Mouse (Mus musculus) brain, adult 2 months (tissue): Measurements from ENCODE around the gene Clcn3.
A peak's percentile ranks its signal among the peaks of the same experiment; 100 is the strongest.
"Not testable (repeated sequence)": the region's sequence is repeated elsewhere in the genome, so short reads cannot be mapped to it uniquely, and the experiment has no call there.

Experiments used
- DNase-seq: peaks from one replicate; pipeline ENCODE4 v3.0.0; 2011; ENCODE audit warnings: low read depth, low spot score

Gene Clcn3

GRCm38 (mm10) chr8:60982701-60983687, at the start of gene Clcn3:
Gene Clcn3, minus strand, starts transcription at chr8:60983300.
- DNase-seq = peak; percentile 99

DNA sequence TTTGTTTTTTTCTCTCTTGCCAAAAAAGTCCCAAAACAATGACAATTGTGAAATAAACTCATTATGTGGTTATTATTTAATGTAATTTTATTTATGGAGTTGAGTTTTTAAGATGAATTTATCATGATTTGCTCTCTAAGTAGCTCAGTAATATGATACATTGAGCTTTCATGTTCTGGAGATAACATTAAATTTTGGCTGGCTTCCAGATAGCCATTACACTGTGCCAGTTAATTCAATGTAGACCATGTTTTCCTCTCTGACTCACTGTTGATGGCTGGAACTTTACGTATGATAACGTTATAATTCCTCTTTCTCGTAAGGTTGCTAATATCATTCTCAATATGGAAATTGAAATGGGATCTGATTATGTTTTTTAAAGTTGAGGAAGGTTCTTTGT, 13.4 kb upstream of the Clcn3 start:
- DNase-seq = no peak

- peak; percentile 66 for DNase-seq
Measured at GRCm38 (mm10) chr8:60993639-60993986, 10.5 kb upstream of the Clcn3 start.

GRCm38 (mm10) chr8:60992910-60993638, 10.0 kb upstream of the Clcn3 start, which contains the start of gene Nek1:
Gene Nek1, plus strand, starts transcription at chr8:60993195.
- peak; percentile 99 for DNase-seq

DNA sequence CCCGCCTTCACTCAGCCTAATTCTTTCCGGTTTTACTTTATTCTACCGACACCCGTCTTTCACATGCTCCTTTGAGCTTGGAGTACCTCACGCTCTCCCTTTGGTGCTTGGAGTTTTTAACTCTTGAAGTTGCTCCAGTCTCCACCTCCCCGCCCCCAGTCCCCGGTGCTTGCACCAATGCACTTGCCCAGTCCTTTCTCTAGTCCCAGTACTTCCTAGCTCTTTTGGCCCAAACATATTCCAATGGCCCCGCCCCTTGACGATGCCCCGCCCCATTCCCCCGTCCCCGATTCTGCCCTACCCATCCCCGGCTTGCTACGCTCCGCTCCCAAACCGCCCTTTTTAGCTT, 9.4 kb upstream of the Clcn3 start:
- no peak for DNase-seq

DNA sequence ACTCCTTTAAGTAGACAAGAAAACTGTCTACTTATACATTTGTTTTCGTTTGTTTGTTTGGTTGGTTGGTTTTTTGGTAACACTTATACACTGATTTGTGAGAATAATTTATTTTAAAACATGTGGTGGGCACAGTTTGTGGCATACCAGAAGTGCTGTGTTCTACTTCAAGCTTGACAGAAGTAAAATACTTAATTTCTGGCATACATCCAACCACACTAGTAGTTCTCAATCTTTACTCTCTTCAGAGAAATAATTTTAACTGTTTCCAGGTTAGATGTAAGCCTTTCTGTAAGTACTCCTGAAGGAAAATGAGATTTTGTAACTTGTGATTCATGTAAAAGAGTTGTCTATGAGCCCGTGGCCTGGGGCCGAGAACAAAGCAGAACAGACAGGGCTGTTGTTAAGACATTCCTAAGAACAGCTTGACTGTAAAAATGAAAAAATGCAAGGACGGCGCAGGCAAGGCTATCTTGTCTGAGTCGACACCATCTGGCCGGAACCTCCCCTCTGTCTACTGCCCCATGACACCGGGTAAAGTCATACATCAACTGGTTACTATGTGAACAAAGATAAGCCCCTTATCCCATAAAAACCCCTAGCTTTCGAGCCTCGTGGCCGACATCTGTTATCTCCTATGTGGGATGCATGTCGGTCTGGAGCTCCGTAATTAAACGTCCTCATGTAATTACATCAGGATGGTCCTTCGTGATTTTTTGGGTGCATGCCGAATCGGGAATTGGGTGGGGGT, 1.3 kb upstream of the Clcn3 start:
- DNase-seq = not testable (repeated sequence)

- peak; percentile 89 for DNase-seq
Measured at GRCm38 (mm10) chr8:60983688-60984079, 584 bp upstream of the Clcn3 start.

GRCm38 (mm10) chr8:60981388-60981787, 1.7 kb downstream of the Clcn3 start:
- no peak for DNase-seq

- peak; percentile 48 for DNase-seq
Measured at GRCm38 (mm10) chr8:60978496-60978895, 4.6 kb downstream of the Clcn3 start.

DNA sequence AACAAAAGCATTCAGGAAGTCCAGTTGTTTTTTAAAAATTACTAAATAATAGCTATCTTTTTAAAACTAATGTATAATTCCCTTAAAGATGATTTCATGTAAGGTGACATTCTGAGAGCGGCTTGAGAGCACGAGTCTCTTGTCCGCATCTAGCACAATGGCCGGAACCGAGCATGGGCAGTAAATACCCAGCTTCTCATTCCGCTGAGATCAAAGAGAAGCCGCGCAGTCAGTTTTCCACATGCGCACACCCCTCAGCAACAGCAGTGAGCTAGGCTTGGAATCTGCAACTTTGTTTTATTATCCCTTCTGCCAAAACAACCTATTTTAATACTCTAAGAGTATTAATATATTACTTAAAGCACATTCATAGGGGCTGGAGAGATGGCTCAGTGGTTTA, 6.3 kb downstream of the Clcn3 start:
- DNase-seq = no peak

GRCm38 (mm10) chr8:60974837-60975236, 8.3 kb downstream of the Clcn3 start:
- no peak for DNase-seq

DNA sequence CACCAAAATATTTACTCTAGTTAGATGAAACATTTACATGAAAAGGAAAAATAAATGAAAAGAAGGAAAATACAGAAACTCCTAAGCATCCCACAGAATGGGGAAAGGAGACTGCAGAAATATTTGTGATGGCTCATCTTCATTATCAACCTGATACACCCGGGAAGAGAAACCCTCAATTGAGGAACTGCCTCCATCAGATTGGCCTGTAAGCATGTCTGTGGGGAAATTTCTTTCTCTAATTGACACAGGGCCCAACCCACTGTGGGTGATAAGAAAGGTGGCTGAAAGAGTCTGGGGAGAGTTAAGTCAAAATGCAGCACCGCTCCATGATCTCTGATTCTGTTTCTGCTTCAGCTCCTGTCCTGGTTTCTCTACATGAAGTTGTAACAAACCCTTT, 9.7 kb downstream of the Clcn3 start:
- DNase-seq = no peak

DNA sequence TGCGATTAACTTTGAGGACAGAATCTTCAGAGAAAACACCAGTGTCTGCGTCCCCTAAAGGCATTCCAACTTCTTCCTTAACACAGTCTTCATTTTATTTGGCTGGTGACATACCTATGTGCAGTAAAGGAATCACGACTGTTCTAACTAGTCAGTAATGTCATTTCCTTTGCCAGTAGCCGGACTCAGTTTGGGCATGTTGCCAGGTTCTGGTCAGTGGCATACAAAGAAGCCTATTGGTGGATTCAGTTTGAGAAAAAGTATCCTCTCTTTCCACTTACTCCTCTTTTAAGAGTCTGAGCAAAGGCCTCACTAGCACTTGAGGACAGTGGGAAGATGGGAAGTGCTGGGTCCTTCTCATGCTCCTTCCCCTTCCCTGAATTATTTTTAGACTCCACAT, 11.3 kb downstream of the Clcn3 start:
- DNase-seq = peak; percentile 49

GRCm38 (mm10) chr8:60969091-60969490, 14.0 kb downstream of the Clcn3 start:
- no peak for DNase-seq

GRCm38 (mm10) chr8:60965741-60966140, 17.4 kb downstream of the Clcn3 start:
- peak; percentile 50 for DNase-seq

GRCm38 (mm10) chr8:60965306-60965705, 17.8 kb downstream of the Clcn3 start:
- no peak for DNase-seq

GRCm38 (mm10) chr8:60964518-60964917, 18.6 kb downstream of the Clcn3 start:
- DNase-seq = no peak

- no peak for DNase-seq
Measured at GRCm38 (mm10) chr8:60963931-60964330, 19.2 kb downstream of the Clcn3 start.

- no peak for DNase-seq
Measured at GRCm38 (mm10) chr8:60962763-60963162, 20.3 kb downstream of the Clcn3 start.

DNA sequence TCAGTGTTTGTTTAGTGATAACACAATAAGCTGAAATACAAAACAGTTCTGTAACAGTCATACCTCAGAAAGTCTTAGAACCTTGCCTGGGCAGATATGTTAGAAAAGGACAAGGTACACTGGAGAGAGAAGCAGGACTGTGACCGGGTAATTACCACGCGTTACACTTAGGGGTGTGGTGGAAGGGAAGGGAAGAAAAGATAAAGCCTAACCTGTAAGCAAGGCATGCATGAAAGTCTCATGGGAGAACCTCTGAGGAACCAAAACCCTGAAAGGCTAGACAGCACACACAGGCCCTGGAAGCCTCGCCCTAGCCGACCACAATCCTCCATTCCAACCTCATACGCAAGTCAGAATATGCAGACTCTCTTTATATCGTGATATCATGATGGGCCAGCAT, 26.3 kb downstream of the Clcn3 start:
- DNase-seq = no peak

- DNase-seq = peak; percentile 98
Measured at GRCm38 (mm10) chr8:60954281-60955014, 28.7 kb downstream of the Clcn3 start.
